Mouse (Mus musculus) midbrain, embryonic 15.5 days (tissue): ENCODE results near the gene Ucp1. TPM values are rescaled to one million over a fixed set of nuclear protein-coding genes. Genes with fewer than 3 reads are reported as not detected.

Experiments
- ATAC-seq: fragments of 200-750 bp; cut with Nextera tagmentation; replicated peaks from 2 replicates; pipeline ENCODE4 v1.8.0; 2017; ENCODE audit warnings: moderate TSS enrichment
- H3K27ac ChIP-seq: fragments of 300-500 bp; sonication (generic); 2 replicates; pipeline ENCODE4 v1.5.1; 2015; ENCODE audit warnings: mild to moderate bottlenecking, inconsistent platforms
- H3K27me3 ChIP-seq: fragments of 300-500 bp; sonication (generic); replicated peaks from 2 replicates; pipeline ENCODE4 v1.6.1; 2015; ENCODE audit warnings: inconsistent platforms
- H3K36me3 ChIP-seq: fragments of 300-500 bp; sonication (generic); replicated peaks from 2 replicates; pipeline ENCODE4 v1.6.1; 2015; ENCODE audit warnings: inconsistent platforms
- H3K4me1 ChIP-seq: fragments of 300-500 bp; sonication (generic); 2 replicates; pipeline ENCODE4 v1.6.1; 2015; ENCODE audit warnings: inconsistent platforms
- H3K4me2 ChIP-seq: fragments of 300-500 bp; sonication (generic); 2 replicates; pipeline ENCODE4 v1.6.1; 2015; ENCODE audit warnings: inconsistent platforms, mild to moderate bottlenecking, moderate library complexity
- H3K4me3 ChIP-seq: fragments of 300-500 bp; sonication (generic); 2 replicates; pipeline ENCODE4 v1.5.1; 2015; ENCODE audit warnings: mild to moderate bottlenecking, inconsistent platforms
- H3K9ac ChIP-seq: fragments of 300-500 bp; sonication (generic); 2 replicates; pipeline ENCODE4 v1.6.1; 2015; ENCODE audit warnings: mild to moderate bottlenecking, inconsistent platforms
- H3K9me3 ChIP-seq: fragments of 300-500 bp; sonication (generic); 2 replicates; pipeline ENCODE4 v1.6.1; 2016; ENCODE audit warnings: inconsistent platforms
- WGBS: fragments of 180-500 bp; shearing (Covaris S2); methylation state at CpG from one replicate; pipeline ENCODE4 v1.1.7; 2015; ENCODE audit warnings: mixed read lengths; 5-methylcytosine and 5-hydroxymethylcytosine counted together
- polyA plus RNA-seq: library from polyadenylated mRNA; unstranded; fragments of >200 nt; fragmentation: Nextera tagmentation; extraction: Ambion mirVana; gene quantifications from 2 replicates; pipeline ENCODE4 v1.2.1, GENCODE M21; 2015

The Ucp1 gene
- polyA plus RNA-seq: 0.10 and 0.27 TPM in 2 replicates

- Histone ChIP-seq H3K4me3 (peak within 1 kb of the TSS; percentile 27), H3K9ac (no peak within 1 kb of the TSS)
Observed at GRCm38 (mm10) chr8:83290176-83290575, at the start of gene Ucp1. Gene Ucp1 (plus strand): TSS chr8:83290352.

DNA sequence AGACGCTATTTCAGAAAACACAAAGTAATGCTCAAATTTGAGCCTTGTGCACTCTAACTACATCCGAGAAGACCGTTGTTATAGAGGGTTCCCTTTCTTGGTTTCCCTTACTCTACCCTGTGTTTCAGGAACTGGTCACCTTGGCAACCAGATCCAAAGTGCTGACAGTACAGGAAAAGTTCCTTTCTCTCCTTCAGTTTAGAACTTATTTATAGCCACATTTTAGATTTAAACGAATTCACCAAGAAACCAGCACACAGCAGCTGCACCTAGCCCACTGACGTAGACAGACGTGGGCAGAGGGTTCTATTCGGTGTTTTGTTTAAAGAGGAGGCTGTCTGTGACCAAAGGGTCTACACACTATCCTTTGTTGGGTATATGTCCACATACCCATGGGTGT is 46.0 kb upstream of the Ucp1 start:
- WGBS: 94% methylated on average over 7 of the region's 7 CpGs

More at GRCm38 (mm10) chr8:83290176-83290575, at the start of gene Ucp1:
- Histone ChIP-seq H3K27me3 (peaks cover 8% of the 10 kb centered on the region; the same call in 1 of the 2 replicates), H3K36me3 (no peaks in the 10 kb centered on the region), H3K9me3 (no peaks in the 10 kb centered on the region), H3K27ac (no peak within 1 kb of the TSS), H3K4me2 (peak within 1 kb of the TSS; percentile 52), H3K4me1 (peaks cover 6% of the 10 kb centered on the region; the same call in 1 of the 2 replicates)
- WGBS: 6% methylated on average over 20 of the region's 20 CpGs
- peak; percentile 33; the same call in 1 of the 2 replicates for ATAC-seq

GRCm38 (mm10) chr8:83250858-83251257 is 39.3 kb upstream of the Ucp1 start:
- Histone ChIP-seq H3K4me2 (no peak overlapping the region), H3K9ac (no peak overlapping the region), H3K4me3 (no peak overlapping the region), H3K9me3 (no peaks in the 10 kb centered on the region), H3K27ac (no peak overlapping the region), H3K4me1 (0 out of 2 replicates have a peak, but pooled peaks cover 3% of the 10 kb centered on the region), H3K27me3 (no peaks in the 10 kb centered on the region), H3K36me3 (peaks cover 25% of the 10 kb centered on the region)
- WGBS: 87% methylated on average over 6 of the region's 6 CpGs
- no peak for ATAC-seq

More for the DNA sequence above, 46.0 kb upstream of the Ucp1 start:
- no peak for ATAC-seq
- H3K9ac ChIP-seq: no peak overlapping the region
- H3K9me3 ChIP-seq: no peaks in the 10 kb centered on the region
- H3K4me1 ChIP-seq: no peaks in the 10 kb centered on the region
- H3K4me3 ChIP-seq: no peak overlapping the region
- H3K36me3 ChIP-seq: peaks cover 9% of the 10 kb centered on the region; the same call in 1 of the 2 replicates
- no peak overlapping the region for H3K4me2 ChIP-seq
- no peak overlapping the region for H3K27ac ChIP-seq
- H3K27me3 ChIP-seq: no peaks in the 10 kb centered on the region

DNA sequence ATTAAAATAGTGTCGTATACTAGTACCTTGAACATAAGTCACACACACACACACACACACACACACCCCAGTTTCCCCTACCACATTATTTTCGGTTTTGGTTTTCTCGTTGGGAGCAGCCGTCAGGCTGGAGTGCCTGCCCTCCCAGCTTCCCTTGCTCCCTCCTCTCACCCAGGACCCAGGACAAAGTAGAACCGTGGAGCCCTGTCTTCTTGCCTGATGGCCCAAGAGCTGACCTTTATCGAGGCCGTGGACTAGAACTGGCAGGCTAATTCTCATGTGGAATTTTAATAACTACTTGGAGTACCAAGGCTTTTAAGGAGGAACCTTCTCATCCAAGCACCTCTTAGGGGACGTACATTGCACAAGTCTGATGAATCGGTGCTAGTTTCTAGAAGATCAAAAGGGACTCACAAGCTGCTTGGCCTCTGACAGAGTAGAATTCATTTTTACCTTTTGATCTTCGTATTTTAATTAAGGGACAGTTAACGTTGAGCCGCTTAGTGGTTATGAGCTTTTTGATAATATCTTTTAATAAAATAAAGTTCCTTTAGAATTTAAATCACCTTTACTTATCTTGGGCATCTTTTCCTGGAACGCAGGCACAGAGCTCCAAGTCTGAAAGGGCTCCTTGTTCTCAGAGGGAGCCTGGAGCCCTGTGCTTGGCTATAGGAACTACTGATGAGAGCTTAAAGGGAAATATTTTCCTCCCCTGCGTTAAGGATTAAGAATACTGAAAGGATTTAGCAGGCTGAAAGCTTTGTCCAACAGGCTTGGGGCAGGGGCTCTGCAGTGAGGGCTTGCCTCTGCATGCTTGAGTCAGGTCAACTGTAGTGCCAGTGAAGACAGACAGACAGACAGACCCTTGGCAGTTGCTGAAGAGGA is 38.5 kb upstream of the Ucp1 start:
- H3K9ac ChIP-seq: no peak overlapping the region
- H3K4me3 ChIP-seq: no peak overlapping the region
- 51% methylated on average over 14 of the region's 14 CpGs for WGBS
- peak overlapping the region; percentile 38; the same call in 1 of the 2 replicates for H3K27ac ChIP-seq
- ATAC-seq: no peak
- H3K36me3 ChIP-seq: peaks cover 29% of the 10 kb centered on the region
- no peak overlapping the region for H3K4me2 ChIP-seq
- H3K27me3 ChIP-seq: no peaks in the 10 kb centered on the region
- H3K4me1 ChIP-seq: 0 out of 2 replicates have a peak, but pooled peaks cover 3% of the 10 kb centered on the region
- no peaks in the 10 kb centered on the region for H3K9me3 ChIP-seq

- no peak for ATAC-seq
- H3K27ac ChIP-seq: no peak overlapping the region
Observed at GRCm38 (mm10) chr8:83252791-83253190, 37.4 kb upstream of the Ucp1 start.

GRCm38 (mm10) chr8:83257631-83258030 is 32.5 kb upstream of the Ucp1 start:
- no peaks in the 10 kb centered on the region for H3K4me1 ChIP-seq
- H3K27me3 ChIP-seq: no peaks in the 10 kb centered on the region
- H3K9ac ChIP-seq: no peak overlapping the region
- H3K27ac ChIP-seq: no peak overlapping the region
- no peak overlapping the region for H3K4me3 ChIP-seq
- 97% methylated on average over 5 of the region's 5 CpGs for WGBS
- H3K4me2 ChIP-seq: no peak overlapping the region
- peaks cover 32% of the 10 kb centered on the region for H3K36me3 ChIP-seq
- H3K9me3 ChIP-seq: no peaks in the 10 kb centered on the region
- ATAC-seq: no peak

More at GRCm38 (mm10) chr8:83252791-83253190, 37.4 kb upstream of the Ucp1 start:
- Histone ChIP-seq H3K4me1 (0 out of 2 replicates have a peak, but pooled peaks cover 3% of the 10 kb centered on the region), H3K27me3 (no peaks in the 10 kb centered on the region), H3K9me3 (no peaks in the 10 kb centered on the region), H3K9ac (no peak overlapping the region), H3K4me3 (no peak overlapping the region), H3K4me2 (no peak overlapping the region), H3K36me3 (peaks cover 29% of the 10 kb centered on the region)
- 82% methylated on average over 5 of the region's 5 CpGs for WGBS

GRCm38 (mm10) chr8:83260418-83261215 is 29.5 kb upstream of the Ucp1 start:
- no peak overlapping the region for H3K27ac ChIP-seq
- H3K9ac ChIP-seq: no peak overlapping the region
- H3K36me3 ChIP-seq: peaks cover 30% of the 10 kb centered on the region
- no peaks in the 10 kb centered on the region for H3K4me1 ChIP-seq
- peak; percentile 86 for ATAC-seq
- H3K27me3 ChIP-seq: no peaks in the 10 kb centered on the region
- no peak overlapping the region for H3K4me2 ChIP-seq
- H3K9me3 ChIP-seq: no peaks in the 10 kb centered on the region
- H3K4me3 ChIP-seq: no peak overlapping the region
- WGBS: 71% methylated on average over 16 of the region's 16 CpGs

DNA sequence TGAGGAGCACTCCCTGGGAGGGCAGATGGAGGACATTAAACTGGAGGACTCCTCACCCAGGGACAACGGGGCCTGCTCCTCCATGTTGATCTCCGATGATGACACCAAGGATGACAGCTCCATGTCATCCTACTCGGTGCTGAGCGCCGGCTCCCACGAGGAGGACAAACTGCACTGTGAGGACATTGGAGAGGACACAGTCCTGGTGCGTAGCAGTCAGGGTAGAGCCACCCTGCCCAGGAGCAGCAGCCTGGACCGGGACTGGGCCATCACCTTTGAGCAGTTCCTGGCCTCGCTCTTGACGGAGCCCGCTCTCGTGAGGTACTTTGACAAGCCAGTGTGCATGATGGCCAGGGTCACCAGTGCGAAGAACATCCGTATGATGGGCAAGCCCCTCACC is 19.0 kb upstream of the Ucp1 start:
- H3K4me1 ChIP-seq: no peaks in the 10 kb centered on the region
- no peak overlapping the region for H3K27ac ChIP-seq
- no peaks in the 10 kb centered on the region for H3K27me3 ChIP-seq
- peaks cover 31% of the 10 kb centered on the region; the same call in 1 of the 2 replicates for H3K36me3 ChIP-seq
- H3K4me3 ChIP-seq: no peak overlapping the region
- no peak overlapping the region for H3K9ac ChIP-seq
- H3K9me3 ChIP-seq: no peaks in the 10 kb centered on the region
- ATAC-seq: peak; percentile 56
- 97% methylated on average over 14 of the region's 14 CpGs for WGBS
- H3K4me2 ChIP-seq: no peak overlapping the region

DNA sequence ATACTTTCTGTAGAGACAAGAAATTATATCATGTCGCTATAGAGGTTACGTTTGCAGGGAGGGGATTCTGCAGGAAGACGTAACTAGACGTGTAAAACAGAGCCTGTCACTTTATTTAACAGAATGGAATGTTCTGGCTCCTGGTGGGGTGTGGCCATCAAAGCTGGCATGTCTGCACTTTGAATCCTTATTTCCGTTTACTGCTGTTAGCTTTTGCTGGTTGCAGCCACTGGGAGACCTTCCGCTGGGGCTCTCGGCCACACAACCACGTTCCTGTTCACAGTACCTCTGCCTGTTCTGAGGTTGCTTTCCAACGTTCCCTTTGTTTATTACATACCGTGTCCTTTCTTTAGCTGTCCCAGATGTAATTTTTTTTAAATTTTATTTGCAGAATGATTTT is 17.7 kb upstream of the Ucp1 start:
- 85% methylated on average over 10 of the region's 10 CpGs for WGBS

GRCm38 (mm10) chr8:83274470-83274869 is 15.7 kb upstream of the Ucp1 start:
- H3K4me2 ChIP-seq: no peak overlapping the region
- H3K27me3 ChIP-seq: no peaks in the 10 kb centered on the region
- no peak for ATAC-seq
- 64% methylated on average over 11 of the region's 11 CpGs for WGBS
- H3K9me3 ChIP-seq: no peaks in the 10 kb centered on the region
- H3K36me3 ChIP-seq: peaks cover 21% of the 10 kb centered on the region; the same call in 1 of the 2 replicates
- H3K9ac ChIP-seq: no peak overlapping the region
- no peaks in the 10 kb centered on the region for H3K4me1 ChIP-seq
- H3K27ac ChIP-seq: no peak overlapping the region
- H3K4me3 ChIP-seq: no peak overlapping the region

More for the DNA sequence above, 17.7 kb upstream of the Ucp1 start:
- Histone ChIP-seq H3K27ac (no peak overlapping the region), H3K4me3 (no peak overlapping the region), H3K27me3 (no peaks in the 10 kb centered on the region), H3K4me1 (no peaks in the 10 kb centered on the region), H3K4me2 (no peak overlapping the region), H3K9me3 (no peaks in the 10 kb centered on the region), H3K9ac (no peak overlapping the region), H3K36me3 (peaks cover 25% of the 10 kb centered on the region; the same call in 1 of the 2 replicates)
- ATAC-seq: no peak

DNA sequence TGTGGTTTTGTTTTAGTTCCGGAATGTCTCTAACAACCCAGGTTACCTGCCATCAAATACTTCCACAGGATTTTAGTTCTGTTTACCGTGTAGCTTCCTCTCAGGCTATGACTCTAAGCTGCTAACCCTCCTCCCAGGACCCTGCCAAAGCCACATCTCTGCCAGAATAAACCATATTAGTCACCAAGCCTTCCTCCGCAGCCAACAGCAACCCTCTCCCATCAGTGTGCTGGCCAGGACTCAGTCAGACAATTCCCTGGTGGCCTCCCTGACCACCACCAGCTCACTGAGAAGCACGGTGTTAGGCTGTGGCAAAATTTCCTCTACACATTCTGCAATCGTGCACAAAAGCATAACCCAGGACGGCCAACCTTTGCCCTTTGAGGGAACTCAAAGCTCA is 11.7 kb upstream of the Ucp1 start:
- Histone ChIP-seq H3K27me3 (no peaks in the 10 kb centered on the region), H3K4me3 (no peak overlapping the region), H3K4me1 (no peaks in the 10 kb centered on the region), H3K36me3 (peaks cover 3% of the 10 kb centered on the region; the same call in 1 of the 2 replicates), H3K27ac (no peak overlapping the region), H3K9ac (no peak overlapping the region), H3K9me3 (no peaks in the 10 kb centered on the region), H3K4me2 (no peak overlapping the region)
- 87% methylated on average over 6 of the region's 6 CpGs for WGBS
- no peak for ATAC-seq

GRCm38 (mm10) chr8:83285391-83285790 is 4.8 kb upstream of the Ucp1 start:
- no peak overlapping the region for H3K27ac ChIP-seq
- ATAC-seq: no peak
- peaks cover 6% of the 10 kb centered on the region; the same call in 1 of the 2 replicates for H3K4me1 ChIP-seq
- H3K9ac ChIP-seq: no peak overlapping the region
- peaks cover 5% of the 10 kb centered on the region; the same call in 1 of the 2 replicates for H3K27me3 ChIP-seq
- no peak overlapping the region for H3K4me3 ChIP-seq
- no peaks in the 10 kb centered on the region for H3K9me3 ChIP-seq
- no peaks in the 10 kb centered on the region for H3K36me3 ChIP-seq
- WGBS: 83% methylated on average over 8 of the region's 8 CpGs
- no peak overlapping the region for H3K4me2 ChIP-seq
